Mouse (Mus musculus): ENCODE data around the gene Lig1. TPM values are rescaled to one million over a fixed set of nuclear protein-coding genes. Genes with fewer than 3 reads are reported as not detected.

Gene Lig1
- polyA plus RNA-seq, 1 experiment from 2014 or later: 62.2 TPM

DNA sequence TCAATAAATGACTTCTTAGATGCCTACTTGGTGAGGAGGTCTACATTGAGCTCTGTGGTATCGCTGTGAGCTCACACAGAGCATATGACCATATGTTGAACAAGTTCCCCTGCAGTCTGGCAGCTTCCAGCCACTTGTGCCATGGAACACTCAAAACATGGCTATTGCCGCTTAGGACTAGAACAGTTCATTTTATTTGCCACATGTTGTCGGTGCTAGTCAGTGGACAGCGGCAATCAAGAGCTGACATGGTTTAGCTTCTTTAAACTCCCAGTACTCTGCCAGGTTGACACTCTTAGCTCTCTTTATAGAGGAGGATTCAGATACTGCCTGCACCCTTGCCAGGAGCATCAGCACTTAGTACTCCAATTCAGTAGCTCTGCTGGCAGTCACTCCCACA lies 34.3 kb downstream of the Lig1 start:
- peaks cover 75% of the 10 kb centered on the region for H3K36me3 ChIP-seq

DNA sequence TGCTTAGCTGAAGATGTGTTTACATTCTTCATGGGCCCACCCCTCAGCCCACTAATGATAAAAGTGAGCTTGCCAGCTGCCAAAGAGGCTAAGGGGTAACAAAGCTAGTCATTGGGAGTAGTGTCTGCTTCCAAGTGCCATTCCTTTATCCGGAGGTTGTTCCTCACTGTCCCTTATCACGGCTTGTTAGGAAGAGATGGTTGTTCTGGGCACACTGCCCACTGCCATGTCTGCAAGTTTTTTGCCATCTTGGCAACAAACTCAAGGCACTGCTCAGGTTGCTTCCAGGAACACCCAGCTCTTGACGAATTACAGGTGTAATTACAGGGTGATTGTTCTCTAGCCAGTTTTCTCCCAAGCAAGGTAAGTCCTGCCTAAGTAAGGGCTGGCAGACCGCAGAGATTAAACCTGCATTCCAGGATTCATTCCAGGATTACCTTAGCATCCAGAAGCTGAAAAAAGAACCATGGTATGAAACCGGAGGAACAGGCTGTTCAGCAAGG lies 37.1 kb downstream of the Lig1 start:
- WGBS: 60% methylated on average over 5 of the region's 5 CpGs
- Histone ChIP-seq H3K4me3 (no peak overlapping the region), H3K4me1 (peaks cover 11% of the 10 kb centered on the region), H3K27ac (replicated peaks) (no peak overlapping the region), H3K27me3 (replicated peaks) (no peaks in the 10 kb centered on the region), H3K9me3 (no peaks in the 10 kb centered on the region), H3K36me3 (peaks cover 48% of the 10 kb centered on the region), H3K4me2 (no peak overlapping the region), H3K9ac (no peak overlapping the region)
- no peak for ATAC-seq (ENCODE audit: extremely low read depth, insufficient number of reproducible peaks, low FRiP score, low TSS enrichment)

More for the DNA sequence above, 34.3 kb downstream of the Lig1 start:
- peaks cover 11% of the 10 kb centered on the region for H3K4me1 ChIP-seq
- H3K4me3 ChIP-seq: no peak overlapping the region
- H3K9ac ChIP-seq: no peak overlapping the region
- no peak for ATAC-seq (ENCODE audit: extremely low read depth, insufficient number of reproducible peaks, low FRiP score, low TSS enrichment)
- H3K9me3 ChIP-seq: no peaks in the 10 kb centered on the region
- 90% methylated on average over 4 of the region's 4 CpGs for WGBS
- H3K27ac ChIP-seq (replicated peaks): no peak overlapping the region
- no peak overlapping the region for H3K4me2 ChIP-seq
- H3K27me3 ChIP-seq (replicated peaks): no peaks in the 10 kb centered on the region

DNA sequence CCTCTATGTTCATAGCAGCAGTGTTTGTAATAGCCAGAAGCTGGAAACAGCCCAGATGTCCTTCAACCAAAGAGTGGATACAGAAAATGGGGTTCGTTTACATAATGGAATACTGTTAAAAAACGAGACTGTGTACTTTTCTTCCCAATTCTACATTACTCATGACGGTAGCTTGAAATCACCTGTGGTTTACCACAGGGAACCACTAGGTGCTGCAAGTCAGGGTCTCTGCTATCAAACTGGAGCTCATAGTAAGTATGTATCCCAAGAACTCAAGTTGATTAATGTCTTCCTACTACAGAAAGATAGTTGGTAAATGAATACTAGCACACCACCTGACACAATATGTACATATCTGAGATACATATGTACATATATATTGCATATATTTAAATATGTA lies 44.3 kb downstream of the Lig1 start:
- H3K9me3 ChIP-seq: no peaks in the 10 kb centered on the region
- no peak overlapping the region for H3K4me2 ChIP-seq
- H3K36me3 ChIP-seq: peaks cover 6% of the 10 kb centered on the region; the same call in 1 of the 2 replicates
- no peak overlapping the region for H3K4me3 ChIP-seq
- no peaks in the 10 kb centered on the region for H3K27me3 ChIP-seq (replicated peaks)
- H3K9ac ChIP-seq: no peak overlapping the region
- 87% methylated on average over 3 of the region's 3 CpGs for WGBS
- no peak for ATAC-seq (ENCODE audit: extremely low read depth, insufficient number of reproducible peaks, low FRiP score, low TSS enrichment)
- no peaks in the 10 kb centered on the region for H3K4me1 ChIP-seq
- H3K27ac ChIP-seq (replicated peaks): no peak overlapping the region

DNA sequence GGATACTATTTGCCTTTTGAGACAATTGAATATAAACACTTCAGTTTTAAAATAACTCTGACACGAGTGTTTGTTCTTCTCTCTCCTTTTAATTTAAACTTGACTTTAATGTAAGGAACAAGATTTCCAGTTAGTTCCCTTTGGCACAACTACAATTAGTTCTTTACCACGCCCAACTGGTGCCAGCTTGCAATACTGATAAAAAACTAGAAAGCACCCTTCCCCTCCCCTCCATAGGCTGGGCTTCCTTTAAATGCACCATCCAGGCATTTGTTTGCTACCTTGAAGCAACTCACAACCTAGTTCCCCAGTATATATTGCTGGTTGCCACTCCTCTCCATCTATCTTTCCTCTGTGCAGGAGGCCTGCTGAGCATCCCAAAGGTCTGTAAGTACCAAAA lies 47.2 kb downstream of the Lig1 start, which contains the start of gene Pla2g4c:
TSS of gene Pla2g4c (plus strand) at position 340 of the 400 bp plus-strand sequence.
- Histone ChIP-seq H3K27me3 (replicated peaks) (no peaks in the 10 kb centered on the region), H3K36me3 (peaks cover 6% of the 10 kb centered on the region; the same call in 1 of the 2 replicates), H3K4me1 (no peaks in the 10 kb centered on the region), H3K4me3 (no peak within 1 kb of the TSS), H3K9me3 (no peaks in the 10 kb centered on the region), H3K27ac (replicated peaks) (no peak within 1 kb of the TSS), H3K4me2 (no peak within 1 kb of the TSS), H3K9ac (no peak within 1 kb of the TSS)
- ATAC-seq (ENCODE audit: extremely low read depth, insufficient number of reproducible peaks, low FRiP score, low TSS enrichment): no peak
- whole genome bisulfite sequencing: 75% methylated on average over 2 of the region's 2 CpGs

DNA sequence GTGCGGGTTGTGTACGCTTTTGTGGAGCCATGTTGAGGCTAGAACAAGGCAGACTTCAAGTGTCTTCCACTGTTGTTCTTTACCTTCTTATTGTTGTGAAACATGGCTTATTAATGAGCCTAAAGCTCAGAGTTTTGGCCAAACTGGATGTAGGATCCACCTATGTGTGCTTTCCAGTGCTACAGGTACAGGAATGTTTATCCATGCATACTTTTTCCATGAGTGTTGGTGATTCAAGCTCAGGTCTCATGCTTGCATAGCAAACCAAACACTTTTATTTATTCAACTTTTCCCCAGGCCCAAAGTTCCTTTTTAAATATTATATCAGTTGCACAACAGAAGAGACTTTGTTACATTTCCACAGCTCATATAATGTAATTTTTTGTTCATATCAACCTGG lies 53.5 kb downstream of the Lig1 start:
- Histone ChIP-seq H3K9ac (no peak overlapping the region), H3K9me3 (no peaks in the 10 kb centered on the region), H3K27ac (replicated peaks) (no peak overlapping the region), H3K4me1 (no peaks in the 10 kb centered on the region), H3K27me3 (replicated peaks) (no peaks in the 10 kb centered on the region), H3K36me3 (peaks cover 26% of the 10 kb centered on the region), H3K4me3 (no peak overlapping the region), H3K4me2 (no peak overlapping the region)
- WGBS: 96% methylated on average over 2 of the region's 2 CpGs
- ATAC-seq (ENCODE audit: extremely low read depth, insufficient number of reproducible peaks, low FRiP score, low TSS enrichment): no peak

DNA sequence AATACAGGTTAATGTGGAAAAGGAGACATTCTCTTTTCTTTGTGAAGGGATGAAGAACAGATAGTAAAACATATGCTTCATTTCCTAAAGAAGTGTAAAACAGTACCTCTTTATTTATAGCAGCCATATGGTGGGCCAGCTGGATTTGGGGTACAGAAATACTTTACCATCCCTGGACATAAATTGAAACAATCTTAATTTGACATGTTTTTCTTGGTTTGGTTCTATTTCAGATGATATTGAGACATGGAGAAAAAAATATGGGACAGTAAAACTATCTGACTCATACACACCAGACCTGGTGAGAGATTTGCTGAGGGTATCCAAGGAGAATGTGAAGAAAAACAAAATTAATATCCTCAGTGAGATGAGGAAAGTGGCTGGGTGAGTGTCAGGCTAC lies 78.9 kb downstream of the Lig1 start:
- no peak for ATAC-seq (ENCODE audit: extremely low read depth, insufficient number of reproducible peaks, low FRiP score, low TSS enrichment)
- no peaks in the 10 kb centered on the region for H3K4me1 ChIP-seq
- no peaks in the 10 kb centered on the region for H3K27me3 ChIP-seq (replicated peaks)
- no peak overlapping the region for H3K4me2 ChIP-seq
- no peak overlapping the region for H3K4me3 ChIP-seq
- H3K9ac ChIP-seq: no peak overlapping the region
- peaks cover 61% of the 10 kb centered on the region for H3K36me3 ChIP-seq
- no peak overlapping the region for H3K27ac ChIP-seq (replicated peaks)
- H3K9me3 ChIP-seq: peaks cover 16% of the 10 kb centered on the region; the same call in 1 of the 2 replicates

Other genes with a start within 250 kb of the Lig1 start
- 126 and 138 TPM in 2 replicates for gene Chmp2a, start 242.5 kb upstream of the Lig1 start, polyA plus RNA-seq (2015; fragmentation: Nextera tagmentation; extraction: Ambion mirVana)
- 82.3 and 93.6 TPM in 2 replicates for gene Ube2m, start 239.0 kb upstream of the Lig1 start, polyA plus RNA-seq (2015; fragmentation: Nextera tagmentation; extraction: Ambion mirVana)
- 1.7 and 1.9 TPM in 2 replicates for gene Mzf1, start 222.5 kb upstream of the Lig1 start, polyA plus RNA-seq (2015; fragmentation: Nextera tagmentation; extraction: Ambion mirVana)
- not detected in 2 replicates for gene Vmn1r85, start 182.1 kb upstream of the Lig1 start, polyA plus RNA-seq (2015; fragmentation: Nextera tagmentation; extraction: Ambion mirVana)
- not detected in 2 replicates for gene Vmn1r86, start 157.4 kb upstream of the Lig1 start, polyA plus RNA-seq (2015; fragmentation: Nextera tagmentation; extraction: Ambion mirVana)
- not detected in 2 replicates for gene Vmn1r87, start 137.1 kb upstream of the Lig1 start, polyA plus RNA-seq (2015; fragmentation: Nextera tagmentation; extraction: Ambion mirVana)
- gene Vmn1r88, start 117.7 kb upstream of the Lig1 start, polyA plus RNA-seq (2015; fragmentation: Nextera tagmentation; extraction: Ambion mirVana): not detected in 2 replicates
- gene Vmn1r89, start 64.3 kb upstream of the Lig1 start, polyA plus RNA-seq (2015; fragmentation: Nextera tagmentation; extraction: Ambion mirVana): not detected in 2 replicates
- gene Zswim9, start 1.4 kb downstream of the Lig1 start, polyA plus RNA-seq (2015; fragmentation: Nextera tagmentation; extraction: Ambion mirVana): 5.9 and 7.1 TPM in 2 replicates
- gene Pla2g4c, start 47.4 kb downstream of the Lig1 start, polyA plus RNA-seq (2015; fragmentation: Nextera tagmentation; extraction: Ambion mirVana): 0.51 and 0.65 TPM in 2 replicates
- gene Cabp5, start 120.8 kb downstream of the Lig1 start, polyA plus RNA-seq (2015; fragmentation: Nextera tagmentation; extraction: Ambion mirVana): not detected in 2 replicates
- gene Bsph1, start 173.6 kb downstream of the Lig1 start, polyA plus RNA-seq (2015; fragmentation: Nextera tagmentation; extraction: Ambion mirVana): not detected in 2 replicates